Mouse (Mus musculus) kidney, embryonic 15.5 days (tissue): Measurements from ENCODE around the gene Rasgef1b. TPM values are rescaled to one million over a fixed set of nuclear protein-coding genes. Genes with fewer than 3 reads are reported as not detected.

Experiments
- ATAC-seq: fragments of 200-750 bp; cut with Nextera tagmentation; replicated peaks from 2 replicates; pipeline ENCODE4 v1.8.0; 2017; ENCODE audit warnings: moderate TSS enrichment; ENCODE audit not compliant: low FRiP score
- H3K27ac ChIP-seq: fragments of 300-500 bp; sonication (generic); 2 replicates; pipeline ENCODE4 v1.5.1; 2015; ENCODE audit warnings: mild to moderate bottlenecking, inconsistent platforms
- H3K27me3 ChIP-seq: fragments of 300-500 bp; sonication (generic); 2 replicates; pipeline ENCODE4 v1.6.1; 2015; ENCODE audit warnings: inconsistent platforms
- H3K36me3 ChIP-seq: fragments of 300-500 bp; sonication (generic); 2 replicates; pipeline ENCODE4 v1.6.1; 2015; ENCODE audit warnings: inconsistent platforms
- H3K4me1 ChIP-seq: fragments of 300-500 bp; sonication (generic); 2 replicates; pipeline ENCODE4 v1.6.1; 2015; ENCODE audit warnings: inconsistent platforms
- H3K4me2 ChIP-seq: fragments of 300-500 bp; sonication (generic); 2 replicates; pipeline ENCODE4 v1.6.1; 2015; ENCODE audit warnings: moderate library complexity, mild to moderate bottlenecking, inconsistent platforms
- H3K4me3 ChIP-seq: fragments of 300-500 bp; sonication (generic); replicated peaks from 2 replicates; pipeline ENCODE4 v1.5.1; 2015; ENCODE audit warnings: mild to moderate bottlenecking, inconsistent platforms
- H3K9ac ChIP-seq: fragments of 300-500 bp; sonication (generic); 2 replicates; pipeline ENCODE4 v1.6.1; 2015; ENCODE audit warnings: mild to moderate bottlenecking, inconsistent platforms
- H3K9me3 ChIP-seq: fragments of 300-500 bp; sonication (generic); replicated peaks from 2 replicates; pipeline ENCODE4 v1.6.1; 2016; ENCODE audit warnings: inconsistent platforms
- WGBS: fragments of 180-500 bp; shearing (Covaris S2); methylation state at CpG from one replicate; pipeline ENCODE4 v1.1.7; 2015; ENCODE audit warnings: mixed read lengths; 5-methylcytosine and 5-hydroxymethylcytosine counted together
- polyA plus RNA-seq: library from polyadenylated mRNA; unstranded; fragments of >200 nt; fragmentation: Nextera tagmentation; extraction: Ambion mirVana; gene quantifications from 2 replicates; pipeline ENCODE4 v1.2.1, GENCODE M21; 2015

Rasgef1b gene
- polyA plus RNA-seq, 1 experiment from 2014 or later = 7.0 TPM

- H3K4me2 ChIP-seq = no peak overlapping the region
- no peak overlapping the region for H3K27ac ChIP-seq
- no peaks in the 10 kb centered on the region for H3K27me3 ChIP-seq
- no peaks in the 10 kb centered on the region for H3K36me3 ChIP-seq
- peaks cover 33% of the 10 kb centered on the region for H3K4me1 ChIP-seq
- H3K4me3 ChIP-seq = no peak overlapping the region
- H3K9ac ChIP-seq = no peak overlapping the region
- no peaks in the 10 kb centered on the region for H3K9me3 ChIP-seq
- WGBS = 29% methylated on average over 7 of the region's 7 CpGs
- ATAC-seq = no peak; the same call in 1 of the 2 replicates
Observed at GRCm38 (mm10) chr5:99597701-99598100, 131.2 kb downstream of the Rasgef1b start.

GRCm38 (mm10) chr5:99591348-99591747 is 137.5 kb downstream of the Rasgef1b start:
- no peak for ATAC-seq
- H3K4me1 ChIP-seq = 0 out of 2 replicates have a peak, but pooled peaks cover 2% of the 10 kb centered on the region
- WGBS = 26% methylated on average over 6 of the region's 6 CpGs

GRCm38 (mm10) chr5:99590539-99590938 is 138.3 kb downstream of the Rasgef1b start:
- Histone ChIP-seq H3K4me3 (no peak overlapping the region), H3K9me3 (no peaks in the 10 kb centered on the region), H3K27ac (no peak overlapping the region), H3K4me2 (no peak overlapping the region), H3K36me3 (no peaks in the 10 kb centered on the region), H3K4me1 (0 out of 2 replicates have a peak, but pooled peaks cover 2% of the 10 kb centered on the region), H3K27me3 (no peaks in the 10 kb centered on the region), H3K9ac (no peak overlapping the region)
- ATAC-seq = no peak
- WGBS = 89% methylated on average over 4 of the region's 4 CpGs

More at GRCm38 (mm10) chr5:99591348-99591747, 137.5 kb downstream of the Rasgef1b start:
- Histone ChIP-seq H3K27ac (no peak overlapping the region), H3K9ac (no peak overlapping the region), H3K27me3 (no peaks in the 10 kb centered on the region), H3K4me3 (no peak overlapping the region), H3K9me3 (no peaks in the 10 kb centered on the region), H3K4me2 (no peak overlapping the region), H3K36me3 (no peaks in the 10 kb centered on the region)

GRCm38 (mm10) chr5:99587994-99588393 is 140.9 kb downstream of the Rasgef1b start:
- Histone ChIP-seq H3K36me3 (no peaks in the 10 kb centered on the region), H3K27me3 (no peaks in the 10 kb centered on the region), H3K4me3 (no peak overlapping the region), H3K27ac (no peak overlapping the region), H3K4me2 (no peak overlapping the region), H3K9ac (no peak overlapping the region), H3K9me3 (no peaks in the 10 kb centered on the region), H3K4me1 (0 out of 2 replicates have a peak, but pooled peaks cover 2% of the 10 kb centered on the region)
- ATAC-seq = no peak
- 94% methylated on average over 5 of the region's 5 CpGs for WGBS

GRCm38 (mm10) chr5:99587589-99587988 is 141.3 kb downstream of the Rasgef1b start:
- H3K9ac ChIP-seq = no peak overlapping the region
- H3K4me2 ChIP-seq = no peak overlapping the region
- no peaks in the 10 kb centered on the region for H3K27me3 ChIP-seq
- 80% methylated on average over 4 of the region's 4 CpGs for WGBS
- H3K4me3 ChIP-seq = no peak overlapping the region
- no peak for ATAC-seq
- no peak overlapping the region for H3K27ac ChIP-seq
- H3K9me3 ChIP-seq = no peaks in the 10 kb centered on the region
- H3K4me1 ChIP-seq = 0 out of 2 replicates have a peak, but pooled peaks cover 2% of the 10 kb centered on the region
- no peaks in the 10 kb centered on the region for H3K36me3 ChIP-seq

- H3K9ac ChIP-seq = no peak overlapping the region
Observed at GRCm38 (mm10) chr5:99586287-99586686, 142.6 kb downstream of the Rasgef1b start.

GRCm38 (mm10) chr5:99585166-99585898 is 143.5 kb downstream of the Rasgef1b start:
- Histone ChIP-seq H3K4me1 (no peaks in the 10 kb centered on the region), H3K9ac (no peak overlapping the region), H3K9me3 (no peaks in the 10 kb centered on the region), H3K4me3 (no peak overlapping the region), H3K27ac (no peak overlapping the region), H3K27me3 (0 out of 2 replicates have a peak, but pooled peaks cover 1% of the 10 kb centered on the region), H3K4me2 (no peak overlapping the region), H3K36me3 (no peaks in the 10 kb centered on the region)
- 77% methylated on average over 5 of the region's 5 CpGs for WGBS
- ATAC-seq = no peak

More at GRCm38 (mm10) chr5:99586287-99586686, 142.6 kb downstream of the Rasgef1b start:
- 68% methylated on average over 6 of the region's 6 CpGs for WGBS
- Histone ChIP-seq H3K27ac (no peak overlapping the region), H3K36me3 (no peaks in the 10 kb centered on the region), H3K4me1 (0 out of 2 replicates have a peak, but pooled peaks cover under 1% of the 10 kb centered on the region), H3K27me3 (no peaks in the 10 kb centered on the region), H3K4me3 (no peak overlapping the region), H3K4me2 (no peak overlapping the region), H3K9me3 (no peaks in the 10 kb centered on the region)
- no peak for ATAC-seq

- Histone ChIP-seq H3K36me3 (no peaks in the 10 kb centered on the region), H3K4me1 (no peaks in the 10 kb centered on the region), H3K9ac (no peak overlapping the region), H3K4me3 (no peak overlapping the region), H3K27ac (no peak overlapping the region), H3K9me3 (no peaks in the 10 kb centered on the region), H3K27me3 (0 out of 2 replicates have a peak, but pooled peaks cover 4% of the 10 kb centered on the region), H3K4me2 (no peak overlapping the region)
- ATAC-seq = no peak
- WGBS = 73% methylated on average over 9 of the region's 9 CpGs
Observed at GRCm38 (mm10) chr5:99584266-99584665, 144.6 kb downstream of the Rasgef1b start.

GRCm38 (mm10) chr5:99582055-99582454 is 146.8 kb downstream of the Rasgef1b start:
- H3K9ac ChIP-seq = no peak overlapping the region
- H3K4me1 ChIP-seq = no peaks in the 10 kb centered on the region
- no peak overlapping the region for H3K4me2 ChIP-seq
- H3K9me3 ChIP-seq = no peaks in the 10 kb centered on the region
- no peak for ATAC-seq
- WGBS = 27% methylated on average over 5 of the region's 5 CpGs
- no peak overlapping the region for H3K4me3 ChIP-seq
- H3K36me3 ChIP-seq = no peaks in the 10 kb centered on the region
- H3K27ac ChIP-seq = no peak overlapping the region
- 0 out of 2 replicates have a peak, but pooled peaks cover 4% of the 10 kb centered on the region for H3K27me3 ChIP-seq

GRCm38 (mm10) chr5:99578692-99579091 is 150.2 kb downstream of the Rasgef1b start:
- Histone ChIP-seq H3K27me3 (0 out of 2 replicates have a peak, but pooled peaks cover 4% of the 10 kb centered on the region), H3K4me3 (no peak overlapping the region), H3K9ac (no peak overlapping the region), H3K4me2 (no peak overlapping the region), H3K4me1 (no peaks in the 10 kb centered on the region), H3K36me3 (no peaks in the 10 kb centered on the region), H3K27ac (no peak overlapping the region), H3K9me3 (no peaks in the 10 kb centered on the region)
- peak; percentile 82; the same call in 1 of the 2 replicates for ATAC-seq
- 2% methylated on average over 4 of the region's 4 CpGs for WGBS

- WGBS = 81% methylated on average over 8 of the region's 8 CpGs
Observed at GRCm38 (mm10) chr5:99575897-99576296, 153.0 kb downstream of the Rasgef1b start.

GRCm38 (mm10) chr5:99564501-99565323 is 164.2 kb downstream of the Rasgef1b start:
- Histone ChIP-seq H3K36me3 (no peaks in the 10 kb centered on the region), H3K9ac (no peak overlapping the region), H3K4me2 (no peak overlapping the region), H3K27me3 (no peaks in the 10 kb centered on the region), H3K4me1 (0 out of 2 replicates have a peak, but pooled peaks cover 4% of the 10 kb centered on the region), H3K9me3 (no peaks in the 10 kb centered on the region), H3K4me3 (no peak overlapping the region), H3K27ac (no peak overlapping the region)
- 52% methylated on average over 8 of the region's 8 CpGs for WGBS
- ATAC-seq = no peak

More at GRCm38 (mm10) chr5:99575897-99576296, 153.0 kb downstream of the Rasgef1b start:
- no peak overlapping the region for H3K27ac ChIP-seq
- H3K4me2 ChIP-seq = no peak overlapping the region
- H3K27me3 ChIP-seq = 0 out of 2 replicates have a peak, but pooled peaks cover 4% of the 10 kb centered on the region
- H3K4me3 ChIP-seq = no peak overlapping the region
- H3K9me3 ChIP-seq = no peaks in the 10 kb centered on the region
- no peaks in the 10 kb centered on the region for H3K36me3 ChIP-seq
- no peak overlapping the region for H3K9ac ChIP-seq
- ATAC-seq = no peak
- H3K4me1 ChIP-seq = no peaks in the 10 kb centered on the region
